Mouse (Mus musculus) large intestine, adult 2 months (tissue): Measurements from ENCODE around the gene Gm16368. TPM values are rescaled to one million over a fixed set of nuclear protein-coding genes. Genes with fewer than 3 reads are reported as not detected.
"Not testable (repeated sequence)": the region's sequence is repeated elsewhere in the genome, so short reads cannot be mapped to it uniquely, and the experiment has no call there.

Experiments
- DNase-seq: peaks from one replicate; pipeline ENCODE4 v3.0.0-alpha.2; 2012; ENCODE audit warnings: low read depth, low spot score
- WGBS: fragments of 180-500 bp; shearing (Covaris S2); methylation state at CpG from one replicate; pipeline ENCODE4 v1.1.7; 2018; 5-methylcytosine and 5-hydroxymethylcytosine counted together
- polyA plus RNA-seq: library from polyadenylated mRNA; depleted of rRNA; stranded (reverse); fragments of >200 nt; gene quantifications from 2 replicates; pipeline ENCODE4 v1.2.3, GENCODE M21; 2012; rRNA removed

The Gm16368 gene
- polyA plus RNA-seq = not detected in 2 replicates

DNA sequence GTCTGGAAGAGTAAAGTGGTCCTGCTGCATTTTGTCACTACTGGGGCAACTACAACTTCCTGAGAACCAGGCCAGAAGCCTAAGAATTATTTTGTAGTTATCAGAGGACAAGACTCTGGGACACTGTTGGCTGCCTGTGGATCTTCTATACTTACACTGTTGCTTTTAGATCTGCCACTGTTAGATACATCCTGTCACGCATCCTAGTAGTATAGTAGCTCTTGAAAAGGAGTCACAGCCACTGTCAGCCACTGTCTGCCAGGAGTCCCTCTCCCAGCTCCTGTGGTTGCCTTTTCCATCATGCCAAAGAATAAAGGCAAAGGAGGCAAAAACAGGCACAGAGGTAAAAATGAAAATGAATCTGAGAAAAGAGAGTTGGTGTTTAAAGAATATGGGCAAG, at the start of gene Gm16368:
Gm16368 (plus strand) TSS at position 301 of the 400 bp plus-strand sequence.
- not testable (repeated sequence) for DNase-seq
- 70% methylated on average over 1 of the region's 1 CpGs for WGBS

DNA sequence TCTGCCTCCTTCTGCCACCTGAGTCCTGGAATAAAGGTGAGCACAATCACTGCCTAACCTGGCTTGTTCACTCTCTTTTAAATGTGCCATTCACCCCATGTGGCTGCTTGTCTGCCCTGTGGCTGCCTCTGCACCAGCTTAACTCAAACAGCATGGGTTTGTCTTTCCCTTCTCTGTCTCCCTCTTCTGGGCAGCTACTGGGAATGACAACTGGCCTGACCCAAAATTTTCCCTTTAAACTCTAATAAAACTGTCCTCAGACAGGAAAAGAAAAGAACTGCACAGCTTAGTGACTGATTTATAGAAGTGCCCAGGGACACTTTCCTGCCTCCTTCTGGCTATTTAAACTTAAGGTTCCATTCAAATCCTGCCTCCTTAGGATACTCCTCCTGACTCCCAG, 44.4 kb upstream of the Gm16368 start:
- not testable (repeated sequence) for DNase-seq

DNA sequence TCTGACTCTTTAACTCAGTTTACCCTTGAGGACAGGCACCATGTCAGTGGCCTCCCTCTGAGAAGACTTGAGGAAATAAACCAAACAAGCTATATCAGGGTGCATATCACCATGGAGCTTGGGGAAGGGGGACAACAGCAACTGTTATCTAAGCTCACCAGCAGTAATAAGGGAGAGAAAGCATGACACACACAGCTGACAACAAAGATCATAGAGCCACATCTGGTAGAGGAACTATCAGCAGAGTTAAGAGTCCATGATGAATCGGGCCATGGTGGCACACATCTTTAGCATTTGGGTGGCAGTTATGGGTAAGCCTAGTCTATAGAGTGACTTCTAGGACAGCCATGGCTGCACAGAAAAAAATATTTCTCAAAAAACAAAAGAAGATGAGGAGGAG, 43.8 kb upstream of the Gm16368 start:
- not testable (repeated sequence) for DNase-seq
- 89% methylated on average over 1 of the region's 1 CpGs for whole genome bisulfite sequencing

DNA sequence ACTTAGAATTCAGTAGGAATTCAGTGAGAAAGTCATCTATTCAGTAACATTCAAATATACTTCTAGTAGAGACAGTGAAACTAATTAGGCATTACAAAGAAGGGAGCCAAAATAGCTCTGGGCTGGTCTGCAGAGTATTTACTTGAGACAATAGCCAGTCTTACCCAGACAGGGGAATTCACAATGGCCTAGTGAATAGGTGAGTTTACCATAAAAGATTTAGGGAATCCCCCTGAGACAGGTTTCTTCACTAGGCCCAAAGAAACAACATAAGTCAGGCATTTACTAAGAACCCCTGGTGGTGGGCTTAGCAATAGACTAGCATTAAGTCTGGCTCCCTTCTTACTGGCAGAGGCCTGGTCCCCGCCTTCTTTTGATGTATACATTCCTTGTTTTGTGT, 38.3 kb upstream of the Gm16368 start:
- WGBS = 65% methylated on average over 1 of the region's 1 CpGs
- DNase-seq = not testable (repeated sequence)

Other genes starting within 250 kb of the Gm16368 start
- gene Gm2001, start 241.4 kb upstream of the Gm16368 start, polyA plus RNA-seq = not detected in 2 replicates
- not detected in 2 replicates for gene Gm2016, start 209.6 kb upstream of the Gm16368 start, polyA plus RNA-seq
- gene Gm2022, start 188.3 kb upstream of the Gm16368 start, polyA plus RNA-seq = not detected in 2 replicates
- not detected in 2 replicates for gene Gm2035, start 163.8 kb upstream of the Gm16368 start, polyA plus RNA-seq
- gene Gm2042, start 129.6 kb upstream of the Gm16368 start, polyA plus RNA-seq = not detected in 2 replicates
- gene Gm2075, start 71.8 kb upstream of the Gm16368 start, polyA plus RNA-seq = not detected in 2 replicates
- gene Gm6803, start 64.9 kb upstream of the Gm16368 start, polyA plus RNA-seq = not detected in 2 replicates
- gene Gm2056, start 56.7 kb upstream of the Gm16368 start, polyA plus RNA-seq = not detected in 2 replicates
- gene Gm10436, start 98.4 kb downstream of the Gm16368 start, polyA plus RNA-seq = not detected in 2 replicates
- gene Gm8332, start 166.4 kb downstream of the Gm16368 start, polyA plus RNA-seq = not detected in 2 replicates
- not detected in 2 replicates for gene Gm5662, start 190.8 kb downstream of the Gm16368 start, polyA plus RNA-seq
- gene Gm5039, start 240.3 kb downstream of the Gm16368 start, polyA plus RNA-seq = not detected in 2 replicates